Mouse (Mus musculus): ENCODE measurements around the gene Gm49322. TPM values are rescaled to one million over a fixed set of nuclear protein-coding genes. Genes with fewer than 3 reads are reported as not detected.

Gm49322 gene
- polyA plus RNA-seq, 1 experiment = not detected

DNA sequence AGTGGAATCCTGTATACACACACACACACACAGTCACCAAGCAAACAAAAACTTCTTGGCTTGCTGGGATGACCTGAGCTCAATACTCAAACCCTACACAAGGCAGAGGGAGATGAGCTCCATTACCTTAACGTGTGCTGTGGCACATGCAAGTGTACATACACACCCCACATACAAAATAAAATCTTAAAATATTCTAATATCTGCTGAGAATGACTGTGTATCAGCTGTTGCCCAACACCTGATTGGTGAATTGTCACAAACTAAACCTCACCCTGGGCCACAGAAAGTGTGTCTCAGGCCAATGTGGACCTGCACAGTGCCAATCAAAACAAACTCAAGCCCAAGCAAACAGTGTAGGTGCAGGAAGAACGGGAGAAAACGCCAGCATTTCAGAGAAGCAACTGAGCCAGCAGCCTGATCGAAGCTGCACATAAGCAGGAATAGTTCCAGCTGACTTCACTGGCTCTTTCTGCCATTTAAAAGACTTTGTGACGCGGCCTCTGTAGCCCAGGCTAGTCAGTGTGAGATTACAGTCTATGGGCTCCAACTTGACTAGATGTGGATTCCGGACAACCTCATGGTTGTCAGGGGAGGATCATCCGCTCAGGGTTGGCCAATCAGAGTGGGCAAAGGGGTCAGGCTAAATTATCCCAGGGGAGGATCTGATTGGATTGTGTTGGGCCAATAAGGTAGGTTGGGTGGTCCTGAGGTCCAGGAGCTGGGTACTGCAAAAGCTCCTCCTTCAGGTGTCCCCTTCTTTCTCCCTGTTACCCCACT lies 13.8 kb downstream of the Gm49322 start:
- Histone ChIP-seq H3K4me1 (ENCODE audit: control insufficient read depth, insufficient read depth, low read length) (peaks cover 22% of the 10 kb centered on the region), H3K4me3 (ENCODE audit: insufficient read depth, low read depth, low read length) (no peak overlapping the region), H3K27ac (ENCODE audit: insufficient read depth, low read depth, low read length) (no peak overlapping the region)
- 49% methylated on average over 8 of the region's 8 CpGs for WGBS
- TF ChIP-seq CTCF (IDR thresholded peaks at IDR 0.05; ENCODE audit: insufficient read depth, low read depth, low read length) (no peak), POLR2A (IDR thresholded peaks at IDR 0.05; ENCODE audit: insufficient read depth, low read depth, low read length) (no peak)

GRCm38 (mm10) chr10:80620365-80620764 lies 14.5 kb downstream of the Gm49322 start:
- peaks cover 28% of the 10 kb centered on the region for H3K4me1 ChIP-seq (ENCODE audit: control insufficient read depth, insufficient read depth, low read length)
- 85% methylated on average over 9 of the region's 9 CpGs for WGBS
- no peak overlapping the region for H3K4me3 ChIP-seq (ENCODE audit: insufficient read depth, low read depth, low read length)
- TF ChIP-seq POLR2A (IDR thresholded peaks at IDR 0.05; ENCODE audit: insufficient read depth, low read depth, low read length) (no peak), CTCF (IDR thresholded peaks at IDR 0.05; ENCODE audit: insufficient read depth, low read depth, low read length) (no peak)
- H3K27ac ChIP-seq (ENCODE audit: insufficient read depth, low read depth, low read length) = no peak overlapping the region

GRCm38 (mm10) chr10:80620796-80621689 lies 15.2 kb downstream of the Gm49322 start:
- H3K4me3 ChIP-seq (ENCODE audit: insufficient read depth, low read depth, low read length) = peak overlapping the region; percentile 74
- no peak for TF ChIP-seq CTCF (IDR thresholded peaks at IDR 0.05; ENCODE audit: insufficient read depth, low read depth, low read length)
- TF ChIP-seq POLR2A (IDR thresholded peaks at IDR 0.05; ENCODE audit: insufficient read depth, low read depth, low read length) = no peak
- peak overlapping the region; percentile 60; the same call in 1 of the 2 replicates for H3K27ac ChIP-seq (ENCODE audit: insufficient read depth, low read depth, low read length)
- peaks cover 35% of the 10 kb centered on the region for H3K4me1 ChIP-seq (ENCODE audit: control insufficient read depth, insufficient read depth, low read length)
- WGBS = 36% methylated on average over 16 of the region's 16 CpGs

GRCm38 (mm10) chr10:80621690-80621939 lies 15.8 kb downstream of the Gm49322 start:
- TF ChIP-seq CTCF (IDR thresholded peaks at IDR 0.05; ENCODE audit: insufficient read depth, low read depth, low read length) = no peak
- TF ChIP-seq POLR2A (IDR thresholded peaks at IDR 0.05; ENCODE audit: insufficient read depth, low read depth, low read length) = no peak

GRCm38 (mm10) chr10:80621940-80622660 lies 16.3 kb downstream of the Gm49322 start:
- peak overlapping the region; percentile 99 for H3K27ac ChIP-seq (ENCODE audit: insufficient read depth, low read depth, low read length)
- TF ChIP-seq CTCF (IDR thresholded peaks at IDR 0.05; ENCODE audit: insufficient read depth, low read depth, low read length) (no peak), POLR2A (IDR thresholded peaks at IDR 0.05; ENCODE audit: insufficient read depth, low read depth, low read length) (peak; percentile 80)
- WGBS = under 1% methylated on average over 64 of the region's 64 CpGs

More at GRCm38 (mm10) chr10:80621690-80621939, 15.8 kb downstream of the Gm49322 start:
- peaks cover 37% of the 10 kb centered on the region for H3K4me1 ChIP-seq (ENCODE audit: control insufficient read depth, insufficient read depth, low read length)
- peak overlapping the region; percentile 74 for H3K4me3 ChIP-seq (ENCODE audit: insufficient read depth, low read depth, low read length)
- peak overlapping the region; percentile 99; the same call in 1 of the 2 replicates for H3K27ac ChIP-seq (ENCODE audit: insufficient read depth, low read depth, low read length)
- under 1% methylated on average over 9 of the region's 9 CpGs for WGBS

DNA sequence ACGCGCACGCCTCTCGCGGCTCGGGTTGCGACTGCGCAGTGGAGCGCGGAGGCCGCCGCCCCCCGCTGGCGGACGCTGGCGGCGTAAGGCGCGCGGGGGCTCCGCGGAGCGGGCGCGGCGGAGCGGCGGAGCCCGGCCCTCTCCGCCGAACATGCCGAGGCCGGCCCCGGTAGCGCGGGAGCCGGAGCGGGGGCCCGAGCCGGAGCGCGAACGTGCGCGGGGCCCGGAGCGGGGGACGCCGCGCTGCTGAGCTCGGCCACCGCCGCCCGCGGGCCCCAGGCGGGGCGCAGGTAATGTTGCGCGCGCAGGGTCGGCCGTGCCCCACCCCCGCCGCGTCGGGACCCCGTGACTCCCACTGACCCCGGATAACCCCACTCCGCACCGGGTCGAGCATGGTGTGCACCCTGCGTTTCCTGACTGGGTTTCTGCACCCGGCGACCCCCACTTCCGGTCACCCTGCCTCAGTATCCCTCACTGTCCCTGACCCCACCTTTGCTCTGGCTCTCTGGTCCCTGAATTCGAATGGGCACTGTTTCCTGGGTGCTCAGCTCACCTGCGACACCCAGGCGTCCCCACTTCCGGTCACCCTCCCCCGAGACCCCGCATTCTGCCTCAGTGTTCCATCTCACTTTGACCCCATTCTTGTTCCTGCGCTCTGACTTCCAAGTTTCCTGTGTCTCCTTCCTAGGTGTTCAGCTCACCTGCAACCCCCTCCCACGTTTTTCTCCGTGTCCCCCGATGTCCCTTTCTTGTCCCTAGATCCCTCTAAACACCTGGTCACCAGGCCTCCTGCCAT lies 17.0 kb downstream of the Gm49322 start, which contains the start of gene Csnk1g2:
TSS of gene Csnk1g2 (plus strand) at position 178 of the 796 bp plus-strand sequence.
- Histone ChIP-seq H3K4me3 (ENCODE audit: insufficient read depth, low read depth, low read length) (peak within 1 kb of the TSS; percentile 74), H3K4me1 (ENCODE audit: control insufficient read depth, insufficient read depth, low read length) (peaks cover 41% of the 10 kb centered on the region), H3K27ac (ENCODE audit: insufficient read depth, low read depth, low read length) (peak within 1 kb of the TSS; percentile 99)
- peak; percentile 53 for TF ChIP-seq POLR2A (IDR thresholded peaks at IDR 0.05; ENCODE audit: insufficient read depth, low read depth, low read length)
- TF ChIP-seq CTCF (IDR thresholded peaks at IDR 0.05; ENCODE audit: insufficient read depth, low read depth, low read length) = no peak
- WGBS = 1% methylated on average over 85 of the region's 85 CpGs

More at GRCm38 (mm10) chr10:80621940-80622660, 16.3 kb downstream of the Gm49322 start:
- Histone ChIP-seq H3K4me3 (ENCODE audit: insufficient read depth, low read depth, low read length) (peak overlapping the region; percentile 74), H3K4me1 (ENCODE audit: control insufficient read depth, insufficient read depth, low read length) (peaks cover 37% of the 10 kb centered on the region)

GRCm38 (mm10) chr10:80623457-80624191 lies 17.8 kb downstream of the Gm49322 start:
- Histone ChIP-seq H3K4me1 (ENCODE audit: control insufficient read depth, insufficient read depth, low read length) (peaks cover 43% of the 10 kb centered on the region), H3K4me3 (ENCODE audit: insufficient read depth, low read depth, low read length) (peak overlapping the region; percentile 69), H3K27ac (ENCODE audit: insufficient read depth, low read depth, low read length) (peak overlapping the region; percentile 77)
- TF ChIP-seq POLR2A (IDR thresholded peaks at IDR 0.05; ENCODE audit: insufficient read depth, low read depth, low read length) = no peak
- no peak for TF ChIP-seq CTCF (IDR thresholded peaks at IDR 0.05; ENCODE audit: insufficient read depth, low read depth, low read length)
- WGBS = 7% methylated on average over 15 of the region's 15 CpGs

Data from olfactory bulb, adult 2 months (tissue).